In the genomic region with DNA sequence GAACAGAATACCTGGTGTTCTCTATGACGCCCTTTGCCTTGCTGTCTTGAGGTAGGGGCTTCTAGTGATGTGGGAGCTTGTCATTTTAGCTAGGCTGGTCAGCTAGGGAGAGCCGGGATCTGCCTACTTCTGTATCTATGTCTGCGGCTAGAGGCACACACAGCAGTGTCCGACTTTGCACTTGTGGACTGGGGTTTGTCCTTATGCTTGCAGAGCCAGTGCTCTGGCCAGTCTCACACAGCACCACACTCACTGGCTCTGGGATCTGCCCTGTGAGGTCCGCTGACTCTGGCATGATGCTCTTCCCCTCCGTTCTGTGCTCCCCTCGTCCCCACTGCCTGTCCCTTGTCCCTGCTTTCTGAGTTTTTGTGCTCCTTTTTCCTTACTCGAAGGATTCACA, we compare ENCODE assay signal across 25 mouse cellular contexts.
"Had no signal": no experiment of that assay in that cellular context is flagged by ENCODE, and none has a peak within 500 bp of the region (broad histone marks: within the 10 kb centered on the region; RNA-seq: fewer than 3 reads in every experiment).

No protein-coding gene starts in this region.

- H3K27me3 ChIP-seq: forebrain, embryonic 12.5 days; forebrain, embryonic 13.5 days; forebrain, embryonic 15.5 days had no signal

- H3K4me3 ChIP-seq: embryonic facial prominence, embryonic 10.5 days; embryonic facial prominence, embryonic 12.5 days; embryonic facial prominence, embryonic 13.5 days; embryonic facial prominence, embryonic 15.5 days; erythroblast, embryonic 14.5 days; forebrain, embryonic 10.5 days; forebrain, embryonic 12.5 days; forebrain, embryonic 13.5 days; forebrain, embryonic 15.5 days; gastrocnemius, adult 2 months; heart, adult 2 months had no signal

- H3K9me3 ChIP-seq: embryonic facial prominence, embryonic 10.5 days; embryonic facial prominence, embryonic 12.5 days; embryonic facial prominence, embryonic 13.5 days; embryonic facial prominence, embryonic 15.5 days; forebrain, embryonic 10.5 days; forebrain, embryonic 12.5 days; forebrain, embryonic 13.5 days; forebrain, embryonic 15.5 days had no signal

- H3K36me3 ChIP-seq: embryonic facial prominence, embryonic 10.5 days; embryonic facial prominence, embryonic 12.5 days; embryonic facial prominence, embryonic 13.5 days; embryonic facial prominence, embryonic 15.5 days; forebrain, embryonic 10.5 days; forebrain, embryonic 12.5 days; forebrain, embryonic 15.5 days had no signal

- DNase-seq: cerebellum, adult 2 months; cerebellum, adult 8-10 months; cerebellum, adult 9-10 months; cerebellum, adult 9-11 months; cerebellum, postnatal 10 days; cerebellum, postnatal 14 days; cerebellum, postnatal 25 days; cerebellum, postnatal 36 days; embryo, embryonic 11 days; forebrain, postnatal 0 days; gastrocnemius, adult 2 months; gastrocnemius, postnatal 10 days; gastrocnemius, postnatal 14 days; gastrocnemius, postnatal 25 days; gastrocnemius, postnatal 36 days; heart, adult 2 months had no signal

- H3K27ac ChIP-seq: embryonic facial prominence, embryonic 10.5 days; embryonic facial prominence, embryonic 12.5 days; embryonic facial prominence, embryonic 13.5 days; embryonic facial prominence, embryonic 15.5 days; forebrain, embryonic 10.5 days; forebrain, embryonic 12.5 days; forebrain, embryonic 13.5 days; forebrain, embryonic 15.5 days; gastrocnemius, adult 2 months; heart, adult 2 months had no signal
